Mouse (Mus musculus) T-helper 17 cell (primary cell): ENCODE results near the gene Dnlz.

ENCODE experiments used
- in situ Hi-C, 2 experiments: fragments of 300-600 bp; cut with MboI, MseI; formaldehyde crosslinking; loops; 1 replicate in 1 of 2; 2 replicates in 1 of 2; pipeline ENCODE4 v1.15.1; 2025; ENCODE audit warnings: high pct_unique_total_duplicates in 2 of 2

Gene Dnlz

GRCm38 (mm10) chr2:26357484-26357883 is 5.6 kb upstream of the Dnlz start:
- in situ Hi-C loops = no loop called here

GRCm38 (mm10) chr2:26356678-26357077 is 4.8 kb upstream of the Dnlz start:
- in situ Hi-C loops = no loop called here

GRCm38 (mm10) chr2:26356231-26356630 is 4.3 kb upstream of the Dnlz start:
- in situ Hi-C loops = no loop called here

DNA sequence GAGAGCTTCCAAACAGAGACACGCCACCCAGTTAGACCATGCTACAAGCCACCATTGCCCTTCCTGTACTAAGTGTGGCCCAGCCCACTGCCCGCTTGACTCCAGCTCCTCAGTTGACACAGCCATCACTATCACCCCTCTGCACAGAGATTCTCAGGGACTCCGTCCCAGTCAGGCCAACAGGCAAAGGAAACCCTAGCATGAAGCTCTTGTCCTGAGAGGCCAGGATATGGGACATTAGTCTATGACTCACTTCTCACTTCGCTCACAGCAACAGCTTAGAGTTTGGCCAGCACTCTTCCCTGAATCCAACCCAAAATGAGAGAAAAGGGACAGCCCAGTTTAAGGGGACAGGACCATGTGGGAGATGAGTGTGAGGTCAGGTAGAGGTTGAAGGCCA is 2.5 kb upstream of the Dnlz start:
- in situ Hi-C loops = no loop called here

DNA sequence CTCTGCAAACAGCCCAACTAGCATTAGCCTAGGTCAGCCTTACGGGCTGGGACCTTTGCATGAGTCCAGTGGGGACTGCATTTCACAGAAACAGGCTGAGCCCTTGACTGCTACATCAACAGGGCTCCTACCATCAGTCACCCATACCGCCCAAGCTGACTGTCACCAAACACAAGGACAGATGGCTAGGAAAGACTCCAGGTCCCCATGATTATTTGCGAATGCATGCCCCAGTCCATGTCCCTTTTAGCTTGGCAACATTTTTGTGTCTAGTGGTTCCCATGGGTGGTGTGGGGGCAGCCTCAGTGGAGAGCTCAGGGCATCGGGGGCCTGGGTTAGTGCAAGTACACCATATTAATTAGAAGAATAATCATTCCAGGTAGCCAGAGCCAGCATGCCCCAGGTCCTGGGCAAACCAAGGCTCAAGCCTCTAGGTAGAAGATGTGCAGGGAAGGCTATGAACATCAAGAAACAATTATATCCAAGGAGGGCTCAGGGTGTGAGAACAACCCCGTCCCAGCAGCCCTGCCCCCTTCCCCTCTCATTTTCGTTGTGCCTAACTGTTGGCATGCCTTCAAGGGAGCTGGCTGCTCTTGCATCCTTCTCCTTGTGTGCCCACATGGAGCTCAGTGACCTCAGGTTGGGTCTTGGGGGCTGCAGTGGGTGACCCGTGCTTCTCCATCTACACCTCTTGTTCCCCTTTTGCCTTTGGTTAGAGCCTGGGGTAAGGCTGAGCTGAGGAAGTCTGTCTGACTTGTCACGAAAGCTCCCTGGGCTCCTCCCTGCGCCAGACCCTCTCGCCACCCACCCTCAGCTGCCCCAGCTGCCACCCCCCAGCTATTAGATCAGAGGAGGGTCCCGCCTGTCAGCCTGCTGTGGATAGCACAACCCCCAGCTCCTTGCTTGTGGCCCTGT is 1.4 kb upstream of the Dnlz start:
- in situ Hi-C loops = no loop called here

DNA sequence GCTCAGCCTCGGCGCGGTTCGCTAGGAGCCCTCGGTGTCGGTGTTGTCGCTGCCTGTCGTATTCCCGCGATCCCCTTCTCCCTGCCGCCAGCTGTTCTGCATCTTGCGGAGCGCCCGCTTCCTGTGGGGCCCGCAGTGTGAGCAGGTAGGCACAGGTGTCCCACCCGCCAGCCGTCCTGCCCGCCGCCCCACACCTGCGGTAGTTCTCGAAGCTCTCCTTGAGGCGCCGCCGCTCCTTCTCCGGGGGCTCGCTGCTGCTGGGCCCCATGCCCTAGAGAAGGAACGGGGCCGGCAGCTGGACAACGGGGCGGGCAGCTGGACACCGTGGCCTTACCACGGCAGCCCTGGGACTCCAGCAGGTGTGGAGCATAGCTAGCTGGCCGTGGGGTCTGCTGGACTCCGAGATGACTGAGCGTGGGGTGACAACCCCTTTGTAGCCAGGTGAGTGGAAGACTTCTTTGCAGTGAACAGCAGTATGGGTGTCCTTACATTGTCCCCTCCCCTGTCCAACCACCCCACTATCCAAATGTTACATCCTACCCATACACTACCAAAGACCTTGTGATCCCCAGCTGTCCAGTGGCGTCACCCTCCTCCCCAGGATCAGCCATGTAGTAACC is 491 bp upstream of the Dnlz start:
- in situ Hi-C loops = no loop called here

GRCm38 (mm10) chr2:26348241-26348640 is 3.7 kb downstream of the Dnlz start:
- in situ Hi-C loops = no loop called here

DNA sequence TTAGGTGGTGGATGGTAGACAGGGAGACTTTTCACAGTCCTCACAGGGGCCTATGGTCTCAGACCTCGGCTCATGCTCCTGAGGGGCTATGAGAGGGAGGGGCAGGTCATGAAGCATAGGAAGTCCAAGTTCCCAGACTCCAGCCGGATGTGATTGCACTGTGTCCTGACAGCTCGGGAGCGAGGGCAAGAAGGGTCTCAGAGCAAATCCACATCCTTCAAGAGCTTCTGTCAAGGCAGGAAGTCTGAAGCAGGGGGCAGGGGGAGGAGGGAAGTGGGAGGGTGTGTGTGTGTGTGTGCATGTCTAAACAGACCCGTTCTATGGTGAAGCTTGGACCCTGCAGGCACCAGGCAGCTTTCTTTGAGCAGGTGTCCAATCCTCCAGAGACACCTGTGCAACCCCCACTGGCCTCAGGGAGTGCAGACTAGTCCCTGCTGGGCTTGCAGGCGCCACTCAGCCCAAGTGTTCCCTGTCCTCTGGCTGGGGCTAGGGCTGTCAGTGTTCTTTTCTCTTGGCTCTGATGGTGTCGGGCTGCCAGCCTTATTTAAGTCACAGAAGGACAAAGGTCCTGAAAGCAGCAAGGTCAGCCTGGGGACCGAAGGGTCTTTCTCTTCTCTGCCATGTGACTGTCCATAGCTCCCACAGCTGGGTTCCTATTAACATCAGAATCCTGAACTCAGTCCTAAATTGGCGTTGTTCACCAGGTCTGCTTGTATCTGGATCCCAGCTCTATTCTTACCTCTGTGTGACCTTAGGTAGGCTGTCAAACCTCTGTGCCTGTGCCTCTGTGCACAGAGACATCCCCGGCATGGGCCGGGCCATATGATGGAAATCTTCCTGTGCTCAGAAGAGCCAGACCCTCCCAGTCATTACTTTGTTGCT is 9.1 kb downstream of the Dnlz start:
- in situ Hi-C loops = no loop called here

DNA sequence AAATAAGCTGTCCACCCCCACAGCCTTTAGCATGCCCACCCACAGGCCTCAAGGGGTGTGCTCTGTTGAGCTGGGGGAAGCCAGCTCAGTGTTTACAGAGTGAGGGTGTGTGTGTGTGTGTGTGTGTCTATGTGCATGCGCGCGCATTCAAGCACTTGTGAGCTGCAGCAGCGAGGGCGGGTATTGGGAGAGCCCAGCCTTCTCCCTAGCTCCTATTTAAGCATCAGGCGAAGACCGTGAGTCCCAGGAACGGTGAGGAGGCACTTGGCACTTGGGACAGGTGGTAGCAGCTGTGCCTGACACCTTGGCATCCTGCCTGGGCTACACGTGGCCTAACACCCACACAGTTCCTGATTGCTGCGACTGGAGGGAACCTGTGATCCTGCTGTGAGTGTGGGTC is 9.9 kb downstream of the Dnlz start:
- in situ Hi-C loops = no loop called here

GRCm38 (mm10) chr2:26341510-26341981 is 10.4 kb downstream of the Dnlz start:
- in situ Hi-C loops = no loop called here

GRCm38 (mm10) chr2:26339204-26339551 is 12.7 kb downstream of the Dnlz start:
- in situ Hi-C loops = no loop called here

DNA sequence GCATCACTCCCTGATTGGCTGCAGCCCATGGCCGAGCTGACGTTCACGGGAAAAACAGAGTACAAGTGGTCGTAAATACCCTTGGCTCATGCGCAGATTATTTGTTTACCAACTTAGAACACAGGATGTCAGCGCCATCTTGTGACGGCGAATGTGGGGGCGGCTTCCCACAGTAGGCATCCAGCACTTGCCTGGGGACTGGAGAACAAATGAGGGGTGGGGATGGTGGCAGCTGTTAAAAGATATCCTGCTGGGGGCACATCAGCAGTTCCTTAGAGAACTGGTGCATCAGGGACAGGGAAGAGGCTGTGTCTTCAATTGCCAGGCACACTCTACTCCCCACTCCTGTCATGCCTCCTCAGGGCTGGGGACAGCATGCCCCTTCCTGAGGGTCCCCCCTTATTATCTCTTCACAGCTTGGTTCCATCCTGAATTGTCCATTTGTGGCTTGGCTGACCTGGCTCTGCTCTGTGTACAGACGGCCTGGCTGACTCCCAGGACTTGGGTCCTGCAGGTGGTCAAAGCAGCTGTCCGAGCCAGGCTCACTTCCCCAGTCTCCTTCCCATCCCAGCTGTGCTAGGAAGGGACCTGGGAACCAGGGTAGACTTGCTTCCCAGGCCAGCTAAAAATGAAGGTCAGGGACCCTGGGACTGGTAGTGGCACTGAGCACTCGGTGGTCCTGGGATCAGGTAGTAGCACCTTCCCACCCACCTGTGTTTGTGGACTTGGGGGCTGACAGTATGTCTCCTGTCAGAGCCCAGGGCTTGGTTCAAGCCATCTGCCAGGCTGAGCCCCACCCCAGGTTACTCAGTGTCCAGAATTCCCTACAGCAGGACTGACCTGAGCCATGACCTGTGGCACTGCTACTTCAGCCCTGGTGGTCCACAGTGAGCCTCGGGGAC is 13.4 kb downstream of the Dnlz start:
- in situ Hi-C loops = no loop called here

DNA sequence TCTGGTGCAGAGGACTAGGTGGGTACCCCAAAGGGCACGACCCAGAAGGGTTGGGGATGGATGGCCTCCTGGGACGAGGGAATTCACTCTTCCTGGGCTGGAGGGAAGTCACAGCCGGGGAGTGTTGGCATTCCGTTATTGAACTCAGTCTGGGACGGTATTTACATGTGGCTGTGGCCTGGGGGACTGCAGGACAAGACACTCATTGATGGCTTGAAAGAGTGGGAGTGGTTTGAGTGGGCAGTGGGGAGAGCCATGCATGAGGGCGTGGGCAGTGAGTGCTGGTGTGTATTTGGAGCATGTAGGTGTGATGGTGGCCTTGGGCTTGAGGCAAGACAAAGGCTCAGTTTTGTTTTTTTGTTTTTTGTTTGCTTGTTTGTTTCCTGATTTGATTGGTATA is 21.2 kb downstream of the Dnlz start:
- in situ Hi-C loops = no loop called here

- in situ Hi-C loops = no loop called here
Observed at GRCm38 (mm10) chr2:26330056-26330468, 21.8 kb downstream of the Dnlz start.

DNA sequence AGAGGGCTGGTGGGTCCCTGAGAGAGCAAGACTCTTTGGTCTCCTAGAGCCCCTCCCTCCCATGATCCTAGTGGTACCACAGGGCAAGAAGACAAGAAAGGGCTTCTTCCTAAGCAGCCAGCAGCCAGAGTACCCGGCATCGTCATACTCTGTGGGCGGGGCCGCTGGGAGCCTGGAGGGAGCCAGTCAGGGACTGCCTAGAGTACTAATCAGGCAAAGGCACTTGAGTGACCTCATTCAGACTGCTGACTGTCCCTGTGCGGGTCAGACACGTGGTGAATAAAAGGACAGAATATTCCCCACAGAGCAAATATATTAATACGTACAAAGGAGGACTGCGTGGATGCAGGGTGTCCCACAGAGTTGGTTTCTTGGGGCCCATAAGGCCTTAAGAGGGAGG is 22.5 kb downstream of the Dnlz start:
- in situ Hi-C loops = no loop called here

- in situ Hi-C loops = no loop called here
Observed at GRCm38 (mm10) chr2:26327852-26328251, 24.1 kb downstream of the Dnlz start.

DNA sequence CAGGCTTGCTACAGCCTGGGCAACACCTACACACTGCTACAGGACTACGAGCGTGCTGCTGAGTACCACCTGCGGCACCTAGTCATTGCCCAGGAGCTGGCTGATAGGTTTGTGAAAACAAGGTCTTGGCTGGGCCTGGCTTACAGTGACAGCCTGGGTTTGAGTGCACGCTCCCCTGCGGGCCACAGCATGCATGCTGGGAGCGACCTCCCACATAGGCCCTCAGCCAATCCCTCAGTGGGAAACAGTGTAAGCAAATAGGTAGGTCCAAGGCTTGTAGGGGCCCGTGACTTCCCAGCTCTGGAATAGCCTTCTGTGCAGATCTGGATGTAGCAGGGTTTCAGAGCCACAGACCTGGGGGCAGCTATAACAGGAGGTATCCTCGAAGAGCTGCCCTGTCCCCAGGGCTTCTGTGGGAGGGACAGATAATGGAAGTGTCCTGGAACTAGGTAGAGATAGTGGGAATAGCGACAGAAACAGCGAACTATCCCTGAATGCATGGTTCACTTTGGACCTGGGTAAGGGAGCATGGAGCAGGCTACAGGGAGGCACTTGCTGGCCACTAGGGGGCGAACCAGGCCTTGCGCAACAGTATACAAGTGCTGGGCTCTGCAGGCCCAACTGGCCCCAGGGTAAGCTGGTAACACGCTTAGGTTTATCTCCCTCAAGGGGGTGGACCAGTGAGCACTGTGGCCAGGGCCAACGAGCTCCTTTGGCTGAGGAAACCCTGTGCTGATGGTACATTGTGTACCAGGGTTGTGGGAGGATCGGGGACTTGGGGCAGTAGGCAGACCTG is 26.3 kb downstream of the Dnlz start:
- in situ Hi-C loops = no loop called here

- in situ Hi-C loops = no loop called here
Observed at GRCm38 (mm10) chr2:26324917-26325316, 27.0 kb downstream of the Dnlz start.

GRCm38 (mm10) chr2:26323589-26324325 is 28.2 kb downstream of the Dnlz start:
- in situ Hi-C loops = no loop called here
